Mouse (Mus musculus) liver, postnatal 0 days (tissue): Measurements from ENCODE around the gene 1810013L24Rik. TPM values are rescaled to one million over a fixed set of nuclear protein-coding genes. Genes with fewer than 3 reads are reported as not detected.

Source experiments
- ATAC-seq: fragments of 200-750 bp; cut with Nextera tagmentation; 2 replicates; pipeline ENCODE4 v1.8.0; 2017; ENCODE audit warnings: mild to moderate bottlenecking, moderate library complexity
- DNase-seq: peaks from one replicate; pipeline ENCODE4 v3.0.0-alpha.2; 2016
- H3K27ac ChIP-seq: fragments of 300-500 bp; sonication (generic); 2 replicates; pipeline ENCODE4 v1.5.1; 2014; ENCODE audit warnings: antibody characterized with exemption, moderate library complexity, mild to moderate bottlenecking, low read depth
- H3K27me3 ChIP-seq: fragments of 300-500 bp; sonication (generic); 2 replicates; pipeline ENCODE4 v1.6.1; 2014; ENCODE audit warnings: low read length, control low read depth, mixed read lengths; ENCODE audit not compliant: insufficient read depth
- H3K36me3 ChIP-seq: fragments of 300-500 bp; sonication (generic); replicated peaks from 2 replicates; pipeline ENCODE4 v1.6.1; 2014; ENCODE audit warnings: mild to moderate bottlenecking, control low read depth, low read length, moderate library complexity, mixed read lengths; ENCODE audit not compliant: insufficient read depth
- H3K4me1 ChIP-seq: fragments of 300-500 bp; sonication (generic); 2 replicates; pipeline ENCODE4 v1.6.1; 2014; ENCODE audit warnings: antibody characterized with exemption, mild to moderate bottlenecking, control low read depth; ENCODE audit not compliant: insufficient read depth
- H3K4me2 ChIP-seq: fragments of 300-500 bp; sonication (generic); 2 replicates; pipeline ENCODE4 v1.6.1; 2014; ENCODE audit warnings: low read depth, mild to moderate bottlenecking, low read length, moderate library complexity, mixed read lengths
- H3K4me3 ChIP-seq: fragments of 300-500 bp; sonication (generic); 2 replicates; pipeline ENCODE4 v1.5.1; 2014; ENCODE audit warnings: low read depth, low read length
- H3K9ac ChIP-seq: fragments of 300-500 bp; sonication (generic); replicated peaks from 2 replicates; pipeline ENCODE4 v1.6.1; 2014; ENCODE audit warnings: mild to moderate bottlenecking, moderate library complexity
- H3K9me3 ChIP-seq: fragments of 300-500 bp; sonication (generic); 2 replicates; pipeline ENCODE4 v1.6.1; 2016; ENCODE audit warnings: mild to moderate bottlenecking, control low read depth, low read length, mixed read lengths
- CTCF ChIP-seq: sonication (generic); IDR thresholded peaks from 2 replicates; pipeline ENCODE4 v1.5.1; 2016; ENCODE audit warnings: antibody characterized with exemption, low read depth
- EP300 ChIP-seq: IDR thresholded peaks from 2 replicates; pipeline ENCODE4 v1.6.1; 2016; ENCODE audit warnings: antibody characterized with exemption, low read depth, mild to moderate bottlenecking
- WGBS: fragments of 180-500 bp; shearing (Covaris S2); extraction: QIAGEN DNeasy Blood & Tissue Kit; methylation state at CpG from one replicate; pipeline ENCODE4 v1.1.7; 2014; ENCODE audit not compliant: insufficient replicate concordance; 5-methylcytosine and 5-hydroxymethylcytosine counted together
- polyA plus RNA-seq: library from polyadenylated mRNA; unstranded; fragments of >200 nt; fragmentation: Nextera tagmentation; extraction: Ambion mirVana; gene quantifications from 2 replicates; pipeline ENCODE4 v1.2.1, GENCODE M21; 2015

1810013L24Rik gene
- 7.1 and 7.5 TPM in 2 replicates for polyA plus RNA-seq

- DNase-seq = peak; percentile 99
- H3K9ac ChIP-seq = peak within 1 kb of the TSS; percentile 100
- ATAC-seq = peak; percentile 91
- H3K4me2 ChIP-seq = peak within 1 kb of the TSS; percentile 86
- TF ChIP-seq EP300 = no peak; the same call in 1 of the 2 replicates
- TF ChIP-seq CTCF = peak; percentile 38
- H3K27ac ChIP-seq = peak within 1 kb of the TSS; percentile 99
- peaks cover 16% of the 10 kb centered on the region for H3K4me1 ChIP-seq
- under 1% methylated on average over 75 of the region's 80 CpGs for WGBS
- H3K9me3 ChIP-seq = no peaks in the 10 kb centered on the region
- H3K27me3 ChIP-seq = no peaks in the 10 kb centered on the region
- peaks cover 22% of the 10 kb centered on the region for H3K36me3 ChIP-seq
- H3K4me3 ChIP-seq = peak within 1 kb of the TSS; percentile 100
Measured at GRCm38 (mm10) chr16:8829564-8830359, at the start of gene 1810013L24Rik. 1810013L24Rik (plus strand) TSS chr16:8830100.

GRCm38 (mm10) chr16:8780187-8780586 is 49.7 kb upstream of the 1810013L24Rik start:
- TF ChIP-seq EP300 = no peak
- TF ChIP-seq CTCF = no peak
- Histone ChIP-seq H3K4me2 (no peak overlapping the region), H3K27me3 (no peaks in the 10 kb centered on the region), H3K27ac (no peak overlapping the region), H3K4me1 (peaks cover 10% of the 10 kb centered on the region; the same call in 1 of the 2 replicates), H3K9ac (no peak overlapping the region; the same call in 1 of the 2 replicates), H3K9me3 (no peaks in the 10 kb centered on the region), H3K4me3 (no peak overlapping the region), H3K36me3 (no peaks in the 10 kb centered on the region)
- ATAC-seq (no peak), DNase-seq (no peak)
- WGBS = 54% methylated on average over 3 of the region's 3 CpGs

- no peak for TF ChIP-seq EP300
- no peak for TF ChIP-seq CTCF
- DNase-seq (no peak), ATAC-seq (peak; percentile 35; the same call in 1 of the 2 replicates)
- Histone ChIP-seq H3K4me2 (no peak overlapping the region), H3K9me3 (no peaks in the 10 kb centered on the region), H3K9ac (no peak overlapping the region), H3K4me1 (peaks cover 10% of the 10 kb centered on the region; the same call in 1 of the 2 replicates), H3K4me3 (no peak overlapping the region), H3K36me3 (no peaks in the 10 kb centered on the region), H3K27ac (no peak overlapping the region), H3K27me3 (no peaks in the 10 kb centered on the region)
- 62% methylated on average over 6 of the region's 6 CpGs for WGBS
Measured at GRCm38 (mm10) chr16:8781191-8781590, 48.7 kb upstream of the 1810013L24Rik start.

- Histone ChIP-seq H3K9me3 (no peaks in the 10 kb centered on the region), H3K4me2 (no peak overlapping the region), H3K27ac (no peak overlapping the region), H3K4me1 (peaks cover 10% of the 10 kb centered on the region; the same call in 1 of the 2 replicates), H3K36me3 (no peaks in the 10 kb centered on the region), H3K9ac (no peak overlapping the region), H3K4me3 (no peak overlapping the region), H3K27me3 (no peaks in the 10 kb centered on the region)
- DNase-seq = no peak
- 0 out of 2 replicates have a peak, but pooled peaks have one; percentile 10 for TF ChIP-seq CTCF
- TF ChIP-seq EP300 = no peak
- ATAC-seq = no peak
- WGBS = 85% methylated on average over 2 of the region's 2 CpGs
Measured at GRCm38 (mm10) chr16:8781660-8782059, 48.2 kb upstream of the 1810013L24Rik start.

GRCm38 (mm10) chr16:8783198-8783913 is 46.5 kb upstream of the 1810013L24Rik start:
- H3K4me3 ChIP-seq = no peak overlapping the region
- TF ChIP-seq CTCF (no peak), EP300 (no peak)
- no peak overlapping the region for H3K27ac ChIP-seq
- H3K9ac ChIP-seq = no peak overlapping the region
- H3K4me1 ChIP-seq = peaks cover 10% of the 10 kb centered on the region; the same call in 1 of the 2 replicates
- 67% methylated on average over 16 of the region's 16 CpGs for WGBS
- ATAC-seq (no peak), DNase-seq (no peak)
- no peaks in the 10 kb centered on the region for H3K9me3 ChIP-seq
- H3K4me2 ChIP-seq = no peak overlapping the region
- no peaks in the 10 kb centered on the region for H3K27me3 ChIP-seq
- no peaks in the 10 kb centered on the region for H3K36me3 ChIP-seq

GRCm38 (mm10) chr16:8784753-8785152 is 45.1 kb upstream of the 1810013L24Rik start:
- Histone ChIP-seq H3K4me1 (peaks cover 10% of the 10 kb centered on the region; the same call in 1 of the 2 replicates), H3K4me3 (no peak overlapping the region), H3K9ac (no peak overlapping the region), H3K36me3 (no peaks in the 10 kb centered on the region), H3K27ac (no peak overlapping the region), H3K27me3 (no peaks in the 10 kb centered on the region), H3K9me3 (no peaks in the 10 kb centered on the region), H3K4me2 (no peak overlapping the region)
- TF ChIP-seq EP300 = peak; percentile 32
- TF ChIP-seq CTCF = no peak
- 28% methylated on average over 3 of the region's 3 CpGs for WGBS
- peak; percentile 60; the same call in 1 of the 2 replicates for ATAC-seq
- peak; percentile 59 for DNase-seq
